Comparison of ENCODE assay signal across 8 mouse cellular contexts in genomic region chr11:73160811-73161200, GRCm38 (mm10). TPM values are rescaled to one million over a fixed set of nuclear protein-coding genes. Genes with fewer than 3 reads are reported as not detected.
A peak's percentile ranks its signal among the peaks of the same experiment; 100 is the strongest.
DNase-seq lines count a peak whose midpoint lies in the region; ATAC-seq and TF ChIP-seq lines count a peak whose summit lies in the region.

No protein-coding gene starts in this region.

- peak; percentile 70 for DNase-seq in adrenal gland, postnatal 10 days
- no peak for DNase-seq in adrenal gland, adult 8-10 months
- DNase-seq in heart, adult 18-20 months: peak; percentile 72 to 86
- DNase-seq in kidney, adult 18-20 months: peak; percentile 62
- DNase-seq in lung, postnatal 0 days (ENCODE audit: low spot score): peak; percentile 49
- DNase-seq in ovary, postnatal 14 days (ENCODE audit: low spot score): no peak
- DNase-seq in left cerebral cortex, adult 8-10 months (ENCODE audit: low spot score in 2 of 2): no peak
- no peak for DNase-seq in cerebellum, postnatal 14 days

- peak; percentile 48 for TF ChIP-seq CTCF in lung, postnatal 0 days (IDR thresholded peaks at IDR 0.05)

- no peaks in the 10 kb centered on the region for H3K4me1 ChIP-seq in lung, postnatal 0 days (ENCODE audit: insufficient read depth, low read depth, low read length)

- H3K4me3 ChIP-seq in lung, postnatal 0 days (ENCODE audit: low read depth, low read length): peak overlapping the region; percentile 39

- H3K27ac ChIP-seq in lung, postnatal 0 days (ENCODE audit: low read length): no peak overlapping the region

- ATAC-seq in lung, postnatal 0 days: peak; percentile 82

- 15% methylated on average over 6 of the region's 6 CpGs for WGBS in lung, postnatal 0 days

- H3K9me3 ChIP-seq in lung, postnatal 0 days (ENCODE audit: low read length): no peaks in the 10 kb centered on the region

- no peaks in the 10 kb centered on the region for H3K27me3 ChIP-seq in lung, postnatal 0 days (replicated peaks; ENCODE audit: insufficient read depth, low read length)

- no peaks in the 10 kb centered on the region for H3K36me3 ChIP-seq in lung, postnatal 0 days (ENCODE audit: insufficient read depth, low read length)

- peak overlapping the region; percentile 74 for H3K4me2 ChIP-seq in lung, postnatal 0 days (replicated peaks; ENCODE audit: low read depth, low read length)

- no peak for TF ChIP-seq EP300 in lung, postnatal 0 days (IDR thresholded peaks at IDR 0.05)

- no peak overlapping the region; the same call in 1 of the 2 replicates for H3K9ac ChIP-seq in lung, postnatal 0 days (replicated peaks; ENCODE audit: low read depth)

RNA-seq across cellular contexts. Expression of gene P2rx5, which starts 0.6 kb away (rescaled TPM):
- 10 to 100 TPM; 14.8 to 26.1 TPM for total RNA-seq in adrenal gland, postnatal 10 days (2021)
- 1 to 10 TPM; 2.2 to 5.2 (median 2.6) TPM for total RNA-seq in adrenal gland, adult 8-10 months (2022)
- total RNA-seq in heart, adult 18-20 months (2021): 10 to 100 TPM; 14.4 to 17.1 TPM
- polyA plus RNA-seq in lung, postnatal 0 days (2015; fragmentation: Nextera tagmentation; extraction: Ambion mirVana): 1.4 and 2.2 TPM in 2 replicates
- total RNA-seq in left cerebral cortex, adult 8-10 months (2022): 1 to 10 TPM in 2 of 4 experiments, under 1 TPM in 2; 0.70 to 1.4 (median 0.97) TPM

RNA-seq across cellular contexts. Expression of gene Emc6, which starts 16.0 kb away (rescaled TPM):
- 100 to 1,000 TPM; 121 to 122 TPM for total RNA-seq in adrenal gland, postnatal 10 days (2021)
- total RNA-seq in adrenal gland, adult 8-10 months (2022): 10 to 100 TPM; 47.4 to 77.6 (median 63.9) TPM
- total RNA-seq in heart, adult 18-20 months (2021): 10 to 100 TPM; 94.8 to 98.0 TPM
- polyA plus RNA-seq in lung, postnatal 0 days (2015; fragmentation: Nextera tagmentation; extraction: Ambion mirVana): 160 and 177 TPM in 2 replicates
- 10 to 100 TPM; 39.9 to 46.8 (median 42.9) TPM for total RNA-seq in left cerebral cortex, adult 8-10 months (2022)

RNA-seq across cellular contexts. Expression of gene Tax1bp3, which starts 16.1 kb away (rescaled TPM):
- 10 to 100 TPM; 72.5 TPM for total RNA-seq in adrenal gland, postnatal 10 days (2021)
- 100 to 1,000 TPM in 1 of 4 experiments, 10 to 100 TPM in 3; 61.0 to 105 (median 84.6) TPM for total RNA-seq in adrenal gland, adult 8-10 months (2022)
- total RNA-seq in heart, adult 18-20 months (2021): 10 to 100 TPM; 48.7 to 53.3 TPM
- polyA plus RNA-seq in lung, postnatal 0 days (2015; fragmentation: Nextera tagmentation; extraction: Ambion mirVana): 373 and 379 TPM in 2 replicates
- total RNA-seq in left cerebral cortex, adult 8-10 months (2022): 10 to 100 TPM in 3 of 4 experiments, 1 to 10 TPM in 1; 9.9 to 12.1 (median 11.0) TPM

RNA-seq across cellular contexts. Expression of gene Haspin, which starts 22.7 kb away (rescaled TPM):
- total RNA-seq in adrenal gland, postnatal 10 days (2021): 1 to 10 TPM; 3.0 to 3.7 TPM
- total RNA-seq in adrenal gland, adult 8-10 months (2022): under 1 TPM; 0.26 to 0.71 (median 0.49) TPM
- total RNA-seq in heart, adult 18-20 months (2021): under 1 TPM; 0.12 to 0.21 TPM
- polyA plus RNA-seq in lung, postnatal 0 days (2015; fragmentation: Nextera tagmentation; extraction: Ambion mirVana): 2.4 and 2.5 TPM in 2 replicates
- under 1 TPM in 3 of 4 experiments, not detected in 1; 0.14 to 0.30 (median 0.22) TPM for total RNA-seq in left cerebral cortex, adult 8-10 months (2022)

RNA-seq across cellular contexts. Expression of gene Ctns, which starts 38.0 kb away (rescaled TPM):
- 10 to 100 TPM; 14.6 to 17.1 TPM for total RNA-seq in adrenal gland, postnatal 10 days (2021)
- total RNA-seq in adrenal gland, adult 8-10 months (2022): 10 to 100 TPM; 15.3 to 26.2 (median 20.2) TPM
- 1 to 10 TPM; 10.0 TPM for total RNA-seq in heart, adult 18-20 months (2021)
- polyA plus RNA-seq in lung, postnatal 0 days (2015; fragmentation: Nextera tagmentation; extraction: Ambion mirVana): 15.2 and 16.2 TPM in 2 replicates
- total RNA-seq in left cerebral cortex, adult 8-10 months (2022): 10 to 100 TPM; 17.2 to 24.7 (median 19.9) TPM

Comparison
In these comparisons a context has a peak if more than half of its experiments do, and no peak if none do; other contexts are left out.
1. DNase-seq: peak in adrenal gland, postnatal 10 days (single experiment), heart, adult 18-20 months (2 of 2), kidney, adult 18-20 months (single experiment) and lung, postnatal 0 days (single experiment); none in adrenal gland, adult 8-10 months (single experiment), ovary, postnatal 14 days (single experiment), left cerebral cortex, adult 8-10 months (0 of 2) and cerebellum, postnatal 14 days (0 of 2).